Mouse (Mus musculus): ENCODE data around the gene Galnt10.

DNA sequence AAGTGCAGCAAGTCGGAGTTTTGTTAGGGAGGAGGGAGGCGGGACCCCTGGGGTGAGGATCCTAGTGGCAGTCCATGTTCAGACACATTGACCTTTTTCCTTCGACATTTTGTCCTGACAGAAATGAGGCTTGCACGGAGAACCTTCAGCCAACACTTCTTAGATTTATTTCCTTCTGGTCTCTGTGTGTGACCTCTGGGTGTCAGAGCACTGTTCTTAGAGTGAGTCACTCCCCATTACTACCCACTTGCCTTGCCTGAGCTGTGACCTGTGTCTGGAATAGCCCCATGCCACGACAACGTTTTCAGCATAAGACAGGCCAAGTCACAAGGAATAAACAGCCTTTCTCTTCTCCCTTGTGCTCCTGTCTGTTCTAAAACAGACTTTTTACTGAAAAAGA lies 44.6 kb downstream of the Galnt10 start:
- no peak for TF ChIP-seq CTCF (IDR thresholded peaks at IDR 0.05; ENCODE audit: low read depth, low read length)
- TF ChIP-seq POLR2A (IDR thresholded peaks at IDR 0.05; ENCODE audit: borderline replicate concordance, low read depth, low read length) = no peak
